Mouse (Mus musculus): ENCODE measurements around the gene Hist2h4. TPM values are rescaled to one million over a fixed set of nuclear protein-coding genes. Genes with fewer than 3 reads are reported as not detected.
A peak's percentile ranks its signal among the peaks of the same experiment; 100 is the strongest.

Gene Hist2h4
- polyA plus RNA-seq, 1 experiment = 101 TPM

GRCm38 (mm10) chr3:96255926-96256593, 7.1 kb downstream of the Hist2h4 start:
- TF ChIP-seq CTCF (IDR thresholded peaks at IDR 0.05; ENCODE audit: borderline replicate concordance, control insufficient read depth, extremely low read depth, insufficient read depth, low read length, poor library complexity) = no peak
- Histone ChIP-seq H3K4me3 (ENCODE audit: control insufficient read depth, insufficient read depth, low read length) (no peak overlapping the region), H3K4me1 (replicated peaks; ENCODE audit: control insufficient read depth, insufficient read depth, low read length) (peaks cover 3% of the 10 kb centered on the region; the same call in 1 of the 2 replicates), H3K36me3 (ENCODE audit: control insufficient read depth, insufficient read depth, low read length) (no peaks in the 10 kb centered on the region), H3K27ac (ENCODE audit: control insufficient read depth, insufficient read depth, low read length) (no peak overlapping the region), H3K27me3 (ENCODE audit: control insufficient read depth, insufficient read depth, low read length) (no peaks in the 10 kb centered on the region)
- DNase-seq = no peak
- WGBS = 66% methylated on average over 5 of the region's 5 CpGs

- H3K27me3 ChIP-seq (ENCODE audit: control insufficient read depth, insufficient read depth, low read length) = no peaks in the 10 kb centered on the region
- 92% methylated on average over 10 of the region's 10 CpGs for WGBS
- DNase-seq = no peak
- TF ChIP-seq POLR2A (IDR thresholded peaks at IDR 0.05; ENCODE audit: control insufficient read depth, extremely low read depth, insufficient read depth, low read length, poor library complexity) (no peak), CTCF (IDR thresholded peaks at IDR 0.05; ENCODE audit: borderline replicate concordance, control insufficient read depth, extremely low read depth, insufficient read depth, low read length, poor library complexity) (no peak)
- no peak overlapping the region for H3K4me3 ChIP-seq (ENCODE audit: control insufficient read depth, insufficient read depth, low read length)
- peaks cover 8% of the 10 kb centered on the region for H3K4me1 ChIP-seq (replicated peaks; ENCODE audit: control insufficient read depth, insufficient read depth, low read length)
- no peaks in the 10 kb centered on the region for H3K36me3 ChIP-seq (ENCODE audit: control insufficient read depth, insufficient read depth, low read length)
- H3K27ac ChIP-seq (ENCODE audit: control insufficient read depth, insufficient read depth, low read length) = no peak overlapping the region
These were observed 8.3 kb downstream of the Hist2h4 start for GRCm38 (mm10) chr3:96254683-96255355.

- peaks cover 17% of the 10 kb centered on the region for H3K4me1 ChIP-seq (replicated peaks; ENCODE audit: control insufficient read depth, insufficient read depth, low read length)
- no peaks in the 10 kb centered on the region for H3K27me3 ChIP-seq (ENCODE audit: control insufficient read depth, insufficient read depth, low read length)
- WGBS = 66% methylated on average over 3 of the region's 3 CpGs
- no peaks in the 10 kb centered on the region for H3K36me3 ChIP-seq (ENCODE audit: control insufficient read depth, insufficient read depth, low read length)
- H3K4me3 ChIP-seq (ENCODE audit: control insufficient read depth, insufficient read depth, low read length) = no peak overlapping the region
- DNase-seq = no peak
- TF ChIP-seq POLR2A (IDR thresholded peaks at IDR 0.05; ENCODE audit: control insufficient read depth, extremely low read depth, insufficient read depth, low read length, poor library complexity) (no peak), CTCF (IDR thresholded peaks at IDR 0.05; ENCODE audit: borderline replicate concordance, control insufficient read depth, extremely low read depth, insufficient read depth, low read length, poor library complexity) (no peak)
- H3K27ac ChIP-seq (ENCODE audit: control insufficient read depth, insufficient read depth, low read length) = no peak overlapping the region
These were observed 11.3 kb downstream of the Hist2h4 start for GRCm38 (mm10) chr3:96251787-96252186.

- peaks cover 17% of the 10 kb centered on the region for H3K4me1 ChIP-seq (replicated peaks; ENCODE audit: control insufficient read depth, insufficient read depth, low read length)
- H3K4me3 ChIP-seq (ENCODE audit: control insufficient read depth, insufficient read depth, low read length) = no peak overlapping the region
- WGBS = 47% methylated on average over 3 of the region's 3 CpGs
- H3K27me3 ChIP-seq (ENCODE audit: control insufficient read depth, insufficient read depth, low read length) = no peaks in the 10 kb centered on the region
- H3K36me3 ChIP-seq (ENCODE audit: control insufficient read depth, insufficient read depth, low read length) = no peaks in the 10 kb centered on the region
- TF ChIP-seq POLR2A (IDR thresholded peaks at IDR 0.05; ENCODE audit: control insufficient read depth, extremely low read depth, insufficient read depth, low read length, poor library complexity) = no peak
- no peak for DNase-seq
- H3K27ac ChIP-seq (ENCODE audit: control insufficient read depth, insufficient read depth, low read length) = no peak overlapping the region; the same call in 1 of the 2 replicates
These were observed 12.2 kb downstream of the Hist2h4 start for GRCm38 (mm10) chr3:96250890-96251289.

- WGBS = 83% methylated on average over 4 of the region's 4 CpGs
- peak overlapping the region; percentile 59 for H3K27ac ChIP-seq (ENCODE audit: control insufficient read depth, insufficient read depth, low read length)
- H3K4me1 ChIP-seq (replicated peaks; ENCODE audit: control insufficient read depth, insufficient read depth, low read length) = peaks cover 17% of the 10 kb centered on the region
- TF ChIP-seq CTCF (IDR thresholded peaks at IDR 0.05; ENCODE audit: borderline replicate concordance, control insufficient read depth, extremely low read depth, insufficient read depth, low read length, poor library complexity) (no peak), POLR2A (IDR thresholded peaks at IDR 0.05; ENCODE audit: control insufficient read depth, extremely low read depth, insufficient read depth, low read length, poor library complexity) (no peak)
- H3K36me3 ChIP-seq (ENCODE audit: control insufficient read depth, insufficient read depth, low read length) = no peaks in the 10 kb centered on the region
- no peaks in the 10 kb centered on the region for H3K27me3 ChIP-seq (ENCODE audit: control insufficient read depth, insufficient read depth, low read length)
- no peak for DNase-seq
- no peak overlapping the region for H3K4me3 ChIP-seq (ENCODE audit: control insufficient read depth, insufficient read depth, low read length)
These were observed 14.1 kb downstream of the Hist2h4 start for GRCm38 (mm10) chr3:96249034-96249345.

GRCm38 (mm10) chr3:96248141-96249033, 14.7 kb downstream of the Hist2h4 start:
- peak overlapping the region; percentile 59 for H3K27ac ChIP-seq (ENCODE audit: control insufficient read depth, insufficient read depth, low read length)
- peaks cover 20% of the 10 kb centered on the region for H3K4me1 ChIP-seq (replicated peaks; ENCODE audit: control insufficient read depth, insufficient read depth, low read length)
- no peak for DNase-seq
- no peaks in the 10 kb centered on the region for H3K27me3 ChIP-seq (ENCODE audit: control insufficient read depth, insufficient read depth, low read length)
- TF ChIP-seq CTCF (IDR thresholded peaks at IDR 0.05; ENCODE audit: borderline replicate concordance, control insufficient read depth, extremely low read depth, insufficient read depth, low read length, poor library complexity) (no peak), POLR2A (IDR thresholded peaks at IDR 0.05; ENCODE audit: control insufficient read depth, extremely low read depth, insufficient read depth, low read length, poor library complexity) (no peak)
- no peak overlapping the region for H3K4me3 ChIP-seq (ENCODE audit: control insufficient read depth, insufficient read depth, low read length)
- 55% methylated on average over 6 of the region's 6 CpGs for WGBS
- no peaks in the 10 kb centered on the region for H3K36me3 ChIP-seq (ENCODE audit: control insufficient read depth, insufficient read depth, low read length)

Data from thymus, adult 2 months (tissue).